Mouse (Mus musculus): ENCODE measurements at regions not wholly inside any gene's neighbourhood (a gene's known extent, or its start where the extent isn't known, plus 50 kb on each side); places are given as distances from the start of the nearest gene placed in this dataset.

- WGBS = 46% methylated on average over 2 of the region's 2 CpGs
- Histone ChIP-seq H3K9me3 (ENCODE audit: control insufficient read depth, low read length) (no peaks in the 10 kb centered on the region), H3K4me2 (replicated peaks; ENCODE audit: low read depth) (no peak overlapping the region), H3K36me3 (ENCODE audit: control insufficient read depth, insufficient read depth, low read length) (no peaks in the 10 kb centered on the region), H3K27ac (replicated peaks) (peak overlapping the region; percentile 45; the same call in 1 of the 2 replicates), H3K27me3 (ENCODE audit: control insufficient read depth, insufficient read depth, low read length) (no peaks in the 10 kb centered on the region), H3K4me3 (ENCODE audit: low read depth, low read length) (no peak overlapping the region), H3K9ac (ENCODE audit: low read length) (no peak overlapping the region), H3K4me1 (replicated peaks; ENCODE audit: control insufficient read depth, insufficient read depth) (no peaks in the 10 kb centered on the region)
- DNase-seq (ENCODE audit: low spot score) = peak; percentile 43
- TF ChIP-seq EP300 (optimal IDR thresholded peaks at IDR 0.05) = no peak
- no peak for TF ChIP-seq CTCF (IDR thresholded peaks at IDR 0.05; ENCODE audit: low read depth)
- ATAC-seq (ENCODE audit: low FRiP score, low TSS enrichment) = peak; percentile 66
Measured at GRCm38 (mm10) chr6:91615022-91615421, 68.8 kb upstream of the Slc6a6 start.

DNA sequence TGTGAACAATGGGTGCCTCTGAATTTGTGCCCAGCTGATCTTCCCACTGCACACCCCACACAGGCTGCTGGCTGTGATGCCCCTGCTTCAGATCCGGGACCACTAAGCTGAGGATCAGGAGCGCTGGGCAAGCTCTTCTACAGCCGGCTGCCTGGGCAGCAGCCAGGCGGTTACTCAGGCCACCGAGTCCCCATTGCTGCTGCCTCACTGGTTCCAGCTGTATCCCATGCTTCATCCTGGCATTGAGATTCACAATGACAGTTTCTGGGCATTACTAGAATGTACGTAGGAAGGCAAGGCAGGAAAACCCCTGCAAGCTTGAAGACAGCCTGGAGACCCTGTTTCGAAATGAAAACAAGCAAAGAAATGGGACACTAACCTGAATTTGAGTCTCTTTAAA, 67.3 kb upstream of the Slc6a6 start:
- DNase-seq (ENCODE audit: low spot score) (no peak), ATAC-seq (ENCODE audit: low FRiP score, low TSS enrichment) (no peak; the same call in 1 of the 2 replicates)
- WGBS = 69% methylated on average over 7 of the region's 7 CpGs

DNA sequence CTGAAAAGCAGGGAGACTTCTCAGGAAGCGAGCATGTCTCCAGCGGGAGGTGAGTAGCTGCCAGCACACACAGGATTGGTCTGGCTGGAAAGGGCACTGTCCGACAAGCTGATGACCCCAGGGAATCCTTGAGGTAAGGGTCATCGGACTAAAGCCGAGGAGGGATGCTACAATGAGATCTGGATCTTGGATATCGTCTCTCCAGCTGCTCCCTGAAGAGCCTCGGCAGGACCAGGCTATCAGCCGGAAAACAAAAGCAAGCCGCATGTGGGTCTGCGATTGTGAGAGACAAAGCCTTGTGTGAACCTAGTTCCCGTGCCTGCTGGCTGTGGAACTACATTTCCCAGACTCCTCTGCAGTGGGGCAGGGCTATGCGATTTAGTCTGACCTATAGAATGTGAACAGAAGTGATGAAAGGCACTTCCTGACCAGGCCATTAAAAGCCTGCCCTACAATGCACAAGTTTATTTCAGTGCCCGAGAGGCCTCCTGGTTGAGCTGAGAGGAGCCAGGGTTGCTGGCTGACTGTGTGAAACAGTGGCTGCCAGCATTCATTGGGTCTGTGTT, 66.7 kb upstream of the Slc6a6 start:
- ATAC-seq (ENCODE audit: low FRiP score, low TSS enrichment) = peak; percentile 84
- Histone ChIP-seq H3K27ac (replicated peaks) (0 out of 2 replicates have a peak overlapping the region, but pooled peaks have one; percentile 30), H3K9ac (ENCODE audit: low read length) (peak overlapping the region; percentile 38; the same call in 1 of the 2 replicates), H3K4me2 (replicated peaks; ENCODE audit: low read depth) (peak overlapping the region; percentile 51), H3K27me3 (ENCODE audit: control insufficient read depth, insufficient read depth, low read length) (no peaks in the 10 kb centered on the region), H3K4me3 (ENCODE audit: low read depth, low read length) (peak overlapping the region; percentile 18), H3K9me3 (ENCODE audit: control insufficient read depth, low read length) (no peaks in the 10 kb centered on the region), H3K36me3 (ENCODE audit: control insufficient read depth, insufficient read depth, low read length) (no peaks in the 10 kb centered on the region), H3K4me1 (replicated peaks; ENCODE audit: control insufficient read depth, insufficient read depth) (no peaks in the 10 kb centered on the region)
- TF ChIP-seq EP300 (optimal IDR thresholded peaks at IDR 0.05) (no peak), CTCF (IDR thresholded peaks at IDR 0.05; ENCODE audit: low read depth) (no peak)
- DNase-seq (ENCODE audit: low spot score) = peak; percentile 72
- WGBS = 3% methylated on average over 13 of the region's 13 CpGs

More for the DNA sequence above, 67.3 kb upstream of the Slc6a6 start:
- Histone ChIP-seq H3K4me1 (replicated peaks; ENCODE audit: control insufficient read depth, insufficient read depth) (no peaks in the 10 kb centered on the region), H3K9me3 (ENCODE audit: control insufficient read depth, low read length) (no peaks in the 10 kb centered on the region), H3K4me3 (ENCODE audit: low read depth, low read length) (no peak overlapping the region), H3K27me3 (ENCODE audit: control insufficient read depth, insufficient read depth, low read length) (no peaks in the 10 kb centered on the region), H3K27ac (replicated peaks) (no peak overlapping the region), H3K9ac (ENCODE audit: low read length) (no peak overlapping the region), H3K4me2 (replicated peaks; ENCODE audit: low read depth) (no peak overlapping the region; the same call in 1 of the 2 replicates), H3K36me3 (ENCODE audit: control insufficient read depth, insufficient read depth, low read length) (no peaks in the 10 kb centered on the region)
- TF ChIP-seq CTCF (IDR thresholded peaks at IDR 0.05; ENCODE audit: low read depth) (no peak), EP300 (optimal IDR thresholded peaks at IDR 0.05) (no peak)

GRCm38 (mm10) chr6:91617685-91618084, 66.2 kb upstream of the Slc6a6 start:
- TF ChIP-seq EP300 (optimal IDR thresholded peaks at IDR 0.05) (no peak), CTCF (IDR thresholded peaks at IDR 0.05; ENCODE audit: low read depth) (no peak)
- Histone ChIP-seq H3K27me3 (ENCODE audit: control insufficient read depth, insufficient read depth, low read length) (no peaks in the 10 kb centered on the region), H3K27ac (replicated peaks) (0 out of 2 replicates have a peak overlapping the region, but pooled peaks have one; percentile 19), H3K9me3 (ENCODE audit: control insufficient read depth, low read length) (no peaks in the 10 kb centered on the region), H3K36me3 (ENCODE audit: control insufficient read depth, insufficient read depth, low read length) (no peaks in the 10 kb centered on the region), H3K9ac (ENCODE audit: low read length) (no peak overlapping the region), H3K4me2 (replicated peaks; ENCODE audit: low read depth) (peak overlapping the region; percentile 51; the same call in 1 of the 2 replicates), H3K4me1 (replicated peaks; ENCODE audit: control insufficient read depth, insufficient read depth) (no peaks in the 10 kb centered on the region), H3K4me3 (ENCODE audit: low read depth, low read length) (no peak overlapping the region)
- DNase-seq (ENCODE audit: low spot score) (no peak), ATAC-seq (ENCODE audit: low FRiP score, low TSS enrichment) (no peak)
- 79% methylated on average over 10 of the region's 10 CpGs for WGBS

GRCm38 (mm10) chr6:91619009-91619408, 64.8 kb upstream of the Slc6a6 start:
- no peaks in the 10 kb centered on the region for H3K36me3 ChIP-seq (ENCODE audit: control insufficient read depth, insufficient read depth, low read length)
- no peaks in the 10 kb centered on the region for H3K9me3 ChIP-seq (ENCODE audit: control insufficient read depth, low read length)
- no peaks in the 10 kb centered on the region for H3K27me3 ChIP-seq (ENCODE audit: control insufficient read depth, insufficient read depth, low read length)
- H3K4me3 ChIP-seq (ENCODE audit: low read depth, low read length) = no peak overlapping the region
- WGBS = 88% methylated on average over 6 of the region's 6 CpGs
- H3K9ac ChIP-seq (ENCODE audit: low read length) = no peak overlapping the region
- TF ChIP-seq CTCF (IDR thresholded peaks at IDR 0.05; ENCODE audit: low read depth) = no peak
- TF ChIP-seq EP300 (optimal IDR thresholded peaks at IDR 0.05) = no peak
- H3K4me1 ChIP-seq (replicated peaks; ENCODE audit: control insufficient read depth, insufficient read depth) = no peaks in the 10 kb centered on the region
- H3K27ac ChIP-seq (replicated peaks) = no peak overlapping the region
- no peak for ATAC-seq (ENCODE audit: low FRiP score, low TSS enrichment)
- DNase-seq (ENCODE audit: low spot score) = no peak
- H3K4me2 ChIP-seq (replicated peaks; ENCODE audit: low read depth) = no peak overlapping the region

Measured in stomach, postnatal 0 days (tissue).